Mouse (Mus musculus) CH12.LX (cell line): ENCODE results near the gene Olfr1037. TPM values are rescaled to one million over a fixed set of nuclear protein-coding genes. Genes with fewer than 3 reads are reported as not detected.
"Not testable (repeated sequence)": the region's sequence is repeated elsewhere in the genome, so short reads cannot be mapped to it uniquely, and the experiment has no call there.

Experiments
- DNase-seq: peaks from one replicate; pipeline ENCODE4 v3.0.0-alpha.2; 2013; ENCODE audit errors: extremely low read depth
- H3K27ac ChIP-seq: 2 replicates; pipeline ENCODE4 v1.5.1; 2012; ENCODE audit warnings: low read depth, mild to moderate bottlenecking, control low read depth, moderate library complexity; ENCODE audit not compliant: insufficient read depth
- H3K27me3 ChIP-seq: replicated peaks from 2 replicates; pipeline ENCODE3; 2012; ENCODE audit warnings: inconsistent platforms
- H3K36me3 ChIP-seq, 2 experiments: replicated peaks in 1 of 2; 2 replicates each; pipeline versions ENCODE3 to v1.6.1; 2012; ENCODE audit warnings: inconsistent platforms in 1 of 2, low read length in 1 of 2, mild to moderate bottlenecking in 1 of 2, mixed read lengths in 1 of 2, moderate library complexity in 1 of 2; ENCODE audit not compliant: control insufficient read depth in 1 of 2, insufficient read depth in 1 of 2
- H3K4me1 ChIP-seq, 2 experiments: 2 replicates each; pipeline ENCODE4 v1.6.1; 2012; ENCODE audit warnings: inconsistent platforms in 1 of 2, moderate library complexity in 1 of 2; ENCODE audit not compliant: insufficient read depth in 2 of 2, control insufficient read depth in 1 of 2
- H3K4me2 ChIP-seq: 2 replicates; pipeline ENCODE4 v1.6.1; 2012; ENCODE audit warnings: low read depth, mild to moderate bottlenecking, control low read depth; ENCODE audit not compliant: poor library complexity, insufficient read depth, severe bottlenecking
- H3K4me3 ChIP-seq, 3 experiments: fragments of 150-350 bp in 1 of 3; sonication (generic) in 1 of 3; replicated peaks in 1 of 3; 2 replicates each; pipeline versions ENCODE3 to v1.5.1; 2011 to 2012; ENCODE audit warnings: low read depth in 2 of 3, low read length in 2 of 3, mild to moderate bottlenecking in 2 of 3, moderate library complexity in 2 of 3, control low read depth in 1 of 3, improper control_type of control experiment in 1 of 3, inconsistent platforms in 1 of 3, mixed read lengths in 1 of 3; ENCODE audit not compliant: poor library complexity in 1 of 3
- H3K79me2 ChIP-seq: replicated peaks from 2 replicates; pipeline ENCODE4 v1.6.1; 2012; ENCODE audit warnings: mild to moderate bottlenecking, moderate library complexity; ENCODE audit not compliant: control insufficient read depth, poor library complexity, insufficient read depth, severe bottlenecking; ENCODE audit errors: extremely low read depth
- H3K9ac ChIP-seq: 2 replicates; pipeline ENCODE4 v1.6.1; 2012; ENCODE audit warnings: low read depth, mild to moderate bottlenecking, control low read depth, moderate library complexity; ENCODE audit not compliant: insufficient read depth
- H3K9me3 ChIP-seq: replicated peaks from 2 replicates; pipeline ENCODE3; 2012; ENCODE audit warnings: low read length, inconsistent platforms, mixed read lengths
- BHLHE40 ChIP-seq: IDR thresholded peaks from 2 replicates; pipeline ENCODE4 v1.6.1; 2011; ENCODE audit warnings: mild to moderate bottlenecking, low read depth, low read length, improper control_type of control experiment
- CHD2 ChIP-seq: IDR thresholded peaks from 2 replicates; pipeline ENCODE4 v1.6.1; 2011; ENCODE audit warnings: low read length, improper control_type of control experiment
- CTCF ChIP-seq, 2 experiments: IDR thresholded peaks in 1 of 2; conservative IDR thresholded peaks in 1 of 2; 2 replicates each; pipeline ENCODE4 v1.5.1; 2011 to 2012; ENCODE audit warnings: low read depth in 2 of 2, low read length in 2 of 2, improper control_type of control experiment in 1 of 2, inconsistent platforms in 1 of 2, mild to moderate bottlenecking in 1 of 2, moderate library complexity in 1 of 2
- E2F4 ChIP-seq: IDR thresholded peaks from 2 replicates; pipeline ENCODE4 v1.6.1; 2011; ENCODE audit warnings: low read depth, low read length, improper control_type of control experiment; ENCODE audit not compliant: insufficient replicate concordance
- EP300 ChIP-seq: IDR thresholded peaks from 2 replicates; pipeline ENCODE4 v1.6.1; 2011; ENCODE audit warnings: low read length, improper control_type of control experiment
- ETS1 ChIP-seq: conservative IDR thresholded peaks from 2 replicates; pipeline ENCODE4 v1.6.1; 2012; ENCODE audit warnings: low read depth, mild to moderate bottlenecking, inconsistent platforms, low read length, improper control_type of control experiment, moderate library complexity
- GABPA ChIP-seq: IDR thresholded peaks from 2 replicates; pipeline ENCODE4 v1.6.1; 2012; ENCODE audit warnings: low read depth, low read length, improper control_type of control experiment, inconsistent platforms; ENCODE audit not compliant: insufficient replicate concordance
- HCFC1 ChIP-seq: IDR thresholded peaks from 2 replicates; pipeline ENCODE4 v1.6.1; 2012; ENCODE audit warnings: low read depth, mild to moderate bottlenecking, inconsistent platforms, low read length, improper control_type of control experiment
- JUND ChIP-seq: conservative IDR thresholded peaks from 2 replicates; pipeline ENCODE4 v1.6.1; 2011; ENCODE audit warnings: low read depth, low read length, improper control_type of control experiment
- KAT2A ChIP-seq: IDR thresholded peaks from 2 replicates; pipeline ENCODE4 v1.6.1; 2012; ENCODE audit warnings: low read length, improper control_type of control experiment, inconsistent platforms; ENCODE audit not compliant: insufficient replicate concordance
- MAX ChIP-seq: IDR thresholded peaks from 2 replicates; pipeline ENCODE4 v1.6.1; 2011; ENCODE audit warnings: low read length, improper control_type of control experiment
- MAZ ChIP-seq: IDR thresholded peaks from 2 replicates; pipeline ENCODE4 v1.6.1; 2012; ENCODE audit warnings: low read depth, mild to moderate bottlenecking, inconsistent platforms, low read length, improper control_type of control experiment, moderate library complexity
- MXI1 ChIP-seq: IDR thresholded peaks from 2 replicates; pipeline ENCODE4 v1.6.1; 2011; ENCODE audit warnings: mild to moderate bottlenecking, low read depth, low read length, improper control_type of control experiment
- MYC ChIP-seq: IDR thresholded peaks from 2 replicates; pipeline ENCODE4 v1.6.1; 2011; ENCODE audit warnings: low read depth, mild to moderate bottlenecking, improper control_type of control experiment, low read length
- NELFE ChIP-seq: IDR thresholded peaks from 2 replicates; pipeline ENCODE4 v1.6.1; 2011; ENCODE audit warnings: low read depth, low read length, improper control_type of control experiment
- NRF1 ChIP-seq: IDR thresholded peaks from 2 replicates; pipeline ENCODE4 v1.6.1; 2014; ENCODE audit warnings: low read depth, mild to moderate bottlenecking, inconsistent platforms, low read length, improper control_type of control experiment, moderate library complexity
- RAD21 ChIP-seq: IDR thresholded peaks from 2 replicates; pipeline ENCODE4 v1.6.1; 2011; ENCODE audit warnings: low read depth, mild to moderate bottlenecking, low read length, improper control_type of control experiment, moderate library complexity
- TCF12 ChIP-seq: IDR thresholded peaks from 2 replicates; pipeline ENCODE4 v1.6.1; 2014; ENCODE audit warnings: low read depth, mild to moderate bottlenecking, inconsistent platforms, low read length, improper control_type of control experiment
- USF1 ChIP-seq: IDR thresholded peaks from 2 replicates; pipeline ENCODE4 v1.6.1; 2014; ENCODE audit warnings: low read depth, mild to moderate bottlenecking, inconsistent platforms, low read length, improper control_type of control experiment
- ZKSCAN1 ChIP-seq: IDR thresholded peaks from 2 replicates; pipeline ENCODE4 v1.6.1; 2012; ENCODE audit warnings: low read depth, inconsistent platforms, low read length, improper control_type of control experiment, borderline replicate concordance
- dilution Hi-C: fragments of 300-500 bp; cut with MboI; formaldehyde crosslinking; loops from 2 replicates; pipeline ENCODE4 v1.14.3; 2020; ENCODE audit warnings: low sequenced_read_pairs; ENCODE audit not compliant: extremely low pct_unique_long_range_greater_than_20kb, extremely low pct_ligation_motif_present
- in situ Hi-C: fragments of 300-500 bp; cut with MboI; formaldehyde crosslinking; loops from 3 replicates; pipeline ENCODE4 v1.14.3; 2019; ENCODE audit warnings: low sequenced_read_pairs, low pct_ligation_motif_present, low pct_unique_long_range_greater_than_20kb, mixed read lengths
- polyA plus RNA-seq: library from polyadenylated mRNA; unstranded; fragments of >175 nt; gene quantifications from 2 replicates; pipeline ENCODE4 v1.2.1, GENCODE M21; 2012; ENCODE audit warnings: low read depth; ENCODE audit not compliant: insufficient read length
- total RNA-seq, 2 experiments: library from RNA; depleted of rRNA; stranded (reverse); fragments of 300-350 nt in 1 of 2; fragments of >200 nt in 1 of 2; gene quantifications; 2 replicates each; pipeline ENCODE4 v1.2.3; 2012 to 2014

Gene Olfr1037
- total and polyA plus RNA-seq, 3 experiments: not detected

- no peaks in the 10 kb centered on the region for H3K27me3 ChIP-seq
- no peak overlapping the region for H3K4me2 ChIP-seq
- TF ChIP-seq BHLHE40 (no peak), ZKSCAN1 (no peak), GABPA (no peak), TCF12 (no peak), CTCF (conservative IDR thresholded peaks at IDR 0.05 in 1 of 2, IDR thresholded peaks at IDR 0.05 in 1 of 2; ENCODE audit: low read depth in 2 of 2, low read length in 2 of 2) (no peak), CHD2 (no peak), ETS1 (no peak)
- no peaks in the 10 kb centered on the region for H3K4me1 ChIP-seq
- in situ Hi-C loops (no loop called here), dilution Hi-C loops (no loop called here)
- no peak for DNase-seq
- no peak overlapping the region for H3K27ac ChIP-seq
- no peaks in the 10 kb centered on the region for H3K36me3 ChIP-seq
- H3K79me2 ChIP-seq: no peaks in the 10 kb centered on the region
- no peak overlapping the region for H3K9ac ChIP-seq
- H3K4me3 ChIP-seq: no peak overlapping the region
- H3K9me3 ChIP-seq: peaks cover 6% of the 10 kb centered on the region
Measured at GRCm38 (mm10) chr2:86070189-86070588, 17.0 kb downstream of the Olfr1037 start.

DNA sequence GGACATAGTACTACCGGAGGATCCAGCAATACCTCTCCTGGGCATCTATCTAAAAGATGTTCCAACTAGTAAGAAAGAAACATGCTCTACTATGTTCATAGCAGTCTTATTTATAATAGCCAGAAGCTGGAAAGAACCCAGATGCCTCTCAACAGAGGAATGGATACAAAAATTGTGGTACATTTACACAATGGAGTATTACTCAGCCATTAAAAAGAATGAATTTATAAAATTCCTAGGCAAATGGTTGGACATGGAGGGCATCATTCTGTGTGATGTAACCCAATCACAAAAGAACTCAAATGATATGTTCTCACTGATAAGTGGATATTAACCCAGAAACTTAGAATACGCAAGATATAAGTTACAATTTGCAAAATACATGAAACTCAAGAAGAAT, 23.4 kb downstream of the Olfr1037 start:
- H3K36me3 ChIP-seq, H3K4me2 ChIP-seq, DNase-seq, H3K9me3 ChIP-seq, H3K9ac ChIP-seq, H3K4me3 ChIP-seq, H3K27ac ChIP-seq, H3K27me3 ChIP-seq, H3K79me2 ChIP-seq, H3K4me1 ChIP-seq, dilution Hi-C loops, in situ Hi-C loops: not testable (repeated sequence)

- H3K9ac ChIP-seq, DNase-seq, H3K27ac ChIP-seq, H3K79me2 ChIP-seq, H3K9me3 ChIP-seq, H3K4me1 ChIP-seq, H3K36me3 ChIP-seq, in situ Hi-C loops, H3K4me3 ChIP-seq, H3K27me3 ChIP-seq, H3K4me2 ChIP-seq, dilution Hi-C loops: not testable (repeated sequence)
Measured at GRCm38 (mm10) chr2:86050777-86051176, 36.4 kb downstream of the Olfr1037 start.

DNA sequence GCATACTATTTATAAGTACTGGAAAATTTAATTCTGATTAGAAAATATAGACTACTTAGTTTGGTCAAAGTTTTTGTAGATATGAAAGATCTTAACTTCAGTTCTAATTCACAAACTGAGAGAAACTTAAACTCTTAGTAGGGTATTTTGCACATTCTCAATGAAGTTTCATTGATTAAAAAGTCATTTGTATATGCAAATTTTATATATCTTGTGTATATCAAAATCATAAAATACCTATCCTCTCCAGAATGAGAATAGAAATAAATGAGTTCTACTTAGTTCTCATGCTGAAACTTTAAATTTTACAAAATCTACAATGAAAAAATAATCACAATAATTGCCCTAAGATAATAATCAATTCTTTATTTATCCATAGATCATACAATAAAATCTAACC, 41.6 kb downstream of the Olfr1037 start, which contains the start of gene Olfr1034:
Gene Olfr1034, plus strand, starts transcription at position 301 of the 400 bp plus-strand sequence.
- H3K79me2 ChIP-seq: no peaks in the 10 kb centered on the region
- no peaks in the 10 kb centered on the region for H3K4me1 ChIP-seq
- no peaks in the 10 kb centered on the region for H3K9me3 ChIP-seq
- in situ Hi-C loops: no loop called here
- no peak within 1 kb of the TSS for H3K27ac ChIP-seq
- no peaks in the 10 kb centered on the region for H3K27me3 ChIP-seq
- H3K36me3 ChIP-seq: no peaks in the 10 kb centered on the region
- DNase-seq: no peak
- dilution Hi-C loops: no loop called here
- H3K9ac ChIP-seq: no peak within 1 kb of the TSS
- no peak within 1 kb of the TSS for H3K4me3 ChIP-seq
- H3K4me2 ChIP-seq: no peak within 1 kb of the TSS
- TF ChIP-seq EP300 (no peak), CHD2 (no peak), JUND (no peak), MAX (no peak), KAT2A (no peak), USF1 (no peak), HCFC1 (no peak), RAD21 (no peak), TCF12 (no peak), NELFE (no peak), BHLHE40 (no peak), MAZ (no peak), MYC (no peak), E2F4 (no peak), ZKSCAN1 (no peak), MXI1 (no peak), NRF1 (no peak)
